Mouse (Mus musculus) cortical plate, adult 2 months (tissue): ENCODE data around the gene Ppcs.

Experiments
- CTCF ChIP-seq: fragments of 200-500 bp; IDR thresholded peaks from 2 replicates; pipeline ENCODE4 v1.5.1; 2011; ENCODE audit warnings: mild to moderate bottlenecking, control low read depth, low read length; ENCODE audit not compliant: insufficient read depth; ENCODE audit errors: extremely low read depth
- POLR2A ChIP-seq: fragments of 200-500 bp; IDR thresholded peaks from 2 replicates; pipeline ENCODE4 v1.6.1; 2011; ENCODE audit warnings: mild to moderate bottlenecking, low read length, control low read depth; ENCODE audit not compliant: insufficient read depth; ENCODE audit errors: extremely low read depth

GRCm38 (mm10) chr4:119450436-119450835 is 28.2 kb upstream of the Ppcs start:
- no peak for TF ChIP-seq POLR2A
- no peak for TF ChIP-seq CTCF
